Mouse (Mus musculus) G1E (cell line): Measurements from ENCODE around the gene Hoxa3. TPM values are rescaled to one million over a fixed set of nuclear protein-coding genes. Genes with fewer than 3 reads are reported as not detected.

Experiments used
- ATAC-seq: 2 replicates; pipeline ENCODE4 v1.8.0; 2016; ENCODE audit warnings: mild to moderate bottlenecking; ENCODE audit not compliant: insufficient number of reproducible peaks, poor library complexity, low FRiP score, severe bottlenecking; ENCODE audit errors: extremely low read depth
- DNase-seq: peaks from one replicate; pipeline ENCODE4 v3.0.0; 2012; ENCODE audit warnings: low spot score
- H3K27me3 ChIP-seq: 2 replicates; pipeline ENCODE4 v1.6.1; 2012; ENCODE audit warnings: mild to moderate bottlenecking, low read length, inconsistent platforms; ENCODE audit not compliant: insufficient read depth
- H3K36me3 ChIP-seq: replicated peaks from 2 replicates; pipeline ENCODE3; 2012; ENCODE audit warnings: mild to moderate bottlenecking, inconsistent platforms
- H3K4me1 ChIP-seq: 2 replicates; pipeline ENCODE4 v1.6.1; 2012; ENCODE audit warnings: low read depth, low read length, inconsistent platforms, mixed read lengths; ENCODE audit not compliant: insufficient read depth
- H3K4me3 ChIP-seq: 2 replicates; pipeline ENCODE4 v1.5.1; 2012; ENCODE audit warnings: low read depth, mild to moderate bottlenecking, inconsistent platforms, low read length, moderate library complexity, mixed read lengths
- H3K9me3 ChIP-seq: replicated peaks from 2 replicates; pipeline ENCODE4 v1.6.1; 2012; ENCODE audit warnings: inconsistent platforms
- CTCF ChIP-seq: IDR thresholded peaks from 2 replicates; pipeline ENCODE4 v1.5.1; 2012; ENCODE audit warnings: low read depth, low read length, inconsistent platforms, mixed read lengths
- GATA1 ChIP-seq: IDR thresholded peaks from 2 replicates; pipeline ENCODE4 v1.6.1; 2012; ENCODE audit warnings: borderline replicate concordance, low read length, inconsistent platforms, mixed read lengths
- GATA2 ChIP-seq: IDR thresholded peaks from 2 replicates; pipeline ENCODE4 v1.6.1; 2012; ENCODE audit warnings: low read depth, low read length, inconsistent platforms, borderline replicate concordance
- POLR2AphosphoS5 ChIP-seq: IDR thresholded peaks from 2 replicates; pipeline ENCODE4 v1.6.1; 2012; ENCODE audit warnings: low read depth, low read length, inconsistent platforms; ENCODE audit not compliant: insufficient replicate concordance
- TAL1 ChIP-seq: conservative IDR thresholded peaks from 2 replicates; pipeline ENCODE4 v1.6.1; 2012; ENCODE audit warnings: low read depth, low read length, inconsistent platforms, mixed read lengths
- polyA plus RNA-seq: library from polyadenylated mRNA; stranded (reverse); fragments of >175 nt; gene quantifications from 2 replicates; pipeline ENCODE4 v1.2.3, GENCODE M21; 2012
- total RNA-seq, 2 experiments: library from RNA; stranded (forward) in 1 of 2; stranded (reverse) in 1 of 2; fragments of 200-1000 nt in 1 of 2; fragments of >200 nt in 1 of 2; fragmentation: Nextera tagmentation in 1 of 2; gene quantifications; 2 replicates each; pipeline ENCODE4 v1.2.3; 2014 to 2017

The Hoxa3 gene
- total and polyA plus RNA-seq, 3 experiments = 0.16 TPM; not detected in 2

DNA sequence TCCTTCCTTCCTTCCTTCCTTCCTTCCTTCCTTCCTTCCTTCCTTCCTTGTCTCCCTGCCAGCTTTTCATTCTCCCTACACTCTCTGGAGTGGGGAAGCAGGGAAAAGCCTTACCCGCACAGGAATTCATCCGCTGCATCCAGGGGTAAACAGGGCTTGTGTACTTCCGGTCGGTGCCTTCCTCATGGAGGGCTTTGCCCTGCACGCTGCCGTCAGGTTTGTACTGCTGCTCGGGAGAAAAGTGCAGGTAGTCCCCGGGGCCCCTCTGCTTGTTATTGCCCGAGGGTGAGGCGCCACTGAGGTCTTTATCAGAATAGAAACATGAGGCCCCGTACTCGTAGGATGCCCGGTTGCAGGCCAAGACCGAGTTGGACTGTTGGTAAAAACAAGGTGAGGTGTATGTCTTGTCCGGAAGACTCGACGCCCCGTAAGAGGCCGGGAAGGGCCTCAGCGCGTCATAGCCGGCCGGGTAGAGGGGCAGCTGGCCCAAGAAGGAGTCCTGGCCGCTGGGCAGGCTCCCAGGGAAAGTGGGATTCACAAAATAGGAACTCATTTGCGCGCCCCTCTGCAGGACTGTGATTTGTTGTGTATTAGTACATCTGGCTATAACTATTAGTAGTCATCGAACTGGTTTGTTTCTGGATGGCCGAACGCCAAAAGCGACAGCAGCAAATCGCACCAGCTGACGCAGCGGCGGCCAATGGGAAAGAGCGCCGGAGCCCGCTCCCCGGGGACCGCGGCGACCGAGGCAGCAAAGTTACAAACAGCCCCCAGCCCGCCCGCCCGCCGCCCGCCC lies 4.9 kb downstream of the Hoxa3 start, which contains the start of gene Hoxa6:
Hoxa6 (minus strand) TSS at position 651 of the 796 bp plus-strand sequence.
- Histone ChIP-seq H3K4me3 (no peak within 1 kb of the TSS), H3K36me3 (no peaks in the 10 kb centered on the region), H3K27me3 (peaks cover 38% of the 10 kb centered on the region; the same call in 1 of the 2 replicates), H3K4me1 (no peaks in the 10 kb centered on the region), H3K9me3 (peaks cover 13% of the 10 kb centered on the region)
- TF ChIP-seq GATA2 (no peak), CTCF (no peak), TAL1 (no peak), POLR2AphosphoS5 (no peak), GATA1 (no peak)
- ATAC-seq = no peak
- no peak for DNase-seq

GRCm38 (mm10) chr6:52207684-52207976 lies 5.5 kb downstream of the Hoxa3 start:
- TF ChIP-seq GATA1 = no peak
- no peak for TF ChIP-seq GATA2
- TF ChIP-seq TAL1 = no peak
- TF ChIP-seq POLR2AphosphoS5 = no peak
- TF ChIP-seq CTCF = no peak
- Histone ChIP-seq H3K4me1 (no peaks in the 10 kb centered on the region), H3K4me3 (no peak overlapping the region), H3K36me3 (no peaks in the 10 kb centered on the region), H3K27me3 (peaks cover 32% of the 10 kb centered on the region; the same call in 1 of the 2 replicates), H3K9me3 (peaks cover 13% of the 10 kb centered on the region)
- DNase-seq = no peak
- ATAC-seq = no peak

GRCm38 (mm10) chr6:52206882-52207683 lies 6.1 kb downstream of the Hoxa3 start:
- no peak for TF ChIP-seq POLR2AphosphoS5
- TF ChIP-seq TAL1 = no peak
- no peak for TF ChIP-seq GATA2
- no peak for TF ChIP-seq CTCF
- no peak for TF ChIP-seq GATA1
- DNase-seq (no peak), ATAC-seq (no peak)
- Histone ChIP-seq H3K36me3 (no peaks in the 10 kb centered on the region), H3K4me1 (no peaks in the 10 kb centered on the region), H3K9me3 (peaks cover 13% of the 10 kb centered on the region), H3K27me3 (peaks cover 26% of the 10 kb centered on the region; the same call in 1 of the 2 replicates), H3K4me3 (no peak overlapping the region)

- peaks cover 13% of the 10 kb centered on the region for H3K9me3 ChIP-seq
- ATAC-seq = no peak
- H3K4me1 ChIP-seq = no peaks in the 10 kb centered on the region
- TF ChIP-seq CTCF (no peak), GATA1 (no peak), POLR2AphosphoS5 (no peak)
- peaks cover 15% of the 10 kb centered on the region; the same call in 1 of the 2 replicates for H3K27me3 ChIP-seq
- no peak for DNase-seq
- H3K4me3 ChIP-seq = no peak overlapping the region
- no peaks in the 10 kb centered on the region for H3K36me3 ChIP-seq
These were observed 7.2 kb downstream of the Hoxa3 start for GRCm38 (mm10) chr6:52205638-52206621.

GRCm38 (mm10) chr6:52205221-52205620 lies 7.9 kb downstream of the Hoxa3 start:
- Histone ChIP-seq H3K4me3 (no peak overlapping the region), H3K36me3 (no peaks in the 10 kb centered on the region), H3K27me3 (peaks cover 14% of the 10 kb centered on the region; the same call in 1 of the 2 replicates), H3K9me3 (peaks cover 13% of the 10 kb centered on the region), H3K4me1 (no peaks in the 10 kb centered on the region)
- DNase-seq (no peak), ATAC-seq (no peak)
- TF ChIP-seq GATA2 = no peak
- no peak for TF ChIP-seq CTCF
- TF ChIP-seq TAL1 = no peak
